Mouse (Mus musculus) liver, embryonic 14.5 days (tissue): ENCODE results near the gene Sema3a.

Source experiments
- CTCF ChIP-seq: IDR thresholded peaks from 2 replicates; pipeline ENCODE4 v1.5.1; 2016; ENCODE audit warnings: antibody characterized with exemption, low read depth, control low read depth
- EP300 ChIP-seq: IDR thresholded peaks from 2 replicates; pipeline ENCODE4 v1.6.1; 2016; ENCODE audit warnings: antibody characterized with exemption, low read depth

- TF ChIP-seq EP300 (no peak), CTCF (no peak)
Observed at GRCm38 (mm10) chr5:13527037-13527464, 401.8 kb downstream of the Sema3a start.
